Mouse (Mus musculus): Measurements from ENCODE around the gene Sbno2.
A peak's percentile ranks its signal among the peaks of the same experiment; 100 is the strongest.

Gene Sbno2

GRCm38 (mm10) chr10:80017771-80018170 lies 87.6 kb downstream of the Sbno2 start:
- no peak for DNase-seq (ENCODE audit: low spot score)

- no peak for DNase-seq (ENCODE audit: low spot score)
These were observed 88.0 kb downstream of the Sbno2 start for GRCm38 (mm10) chr10:80017361-80017760.

- no peak for DNase-seq (ENCODE audit: low spot score)
These were observed 88.4 kb downstream of the Sbno2 start for GRCm38 (mm10) chr10:80016931-80017330.

- DNase-seq (ENCODE audit: low spot score): no peak
These were observed 88.9 kb downstream of the Sbno2 start, which contains the start of gene Arhgap45 for GRCm38 (mm10) chr10:80016511-80016910. Arhgap45 (plus strand) TSS chr10:80016653.

GRCm38 (mm10) chr10:80015583-80015982 lies 89.8 kb downstream of the Sbno2 start:
- DNase-seq (ENCODE audit: low spot score): no peak

- DNase-seq (ENCODE audit: low spot score): peak; percentile 70
These were observed 90.7 kb downstream of the Sbno2 start for GRCm38 (mm10) chr10:80014484-80015290.

GRCm38 (mm10) chr10:80013609-80014008 lies 91.8 kb downstream of the Sbno2 start:
- DNase-seq (ENCODE audit: low spot score): no peak

GRCm38 (mm10) chr10:80011740-80012139 lies 93.6 kb downstream of the Sbno2 start:
- DNase-seq (ENCODE audit: low spot score): no peak

Measured in MN1 (cell line).